Mouse (Mus musculus): ENCODE data around the gene Dcaf1.

Gene Dcaf1

GRCm38 (mm10) chr9:106821618-106822380 is at the start of gene Dcaf1:
Gene Dcaf1 (plus strand): TSS chr9:106821874.
- peak; percentile 99 for DNase-seq (ENCODE audit: low read depth, low spot score)

GRCm38 (mm10) chr9:106776116-106776515 is 45.6 kb upstream of the Dcaf1 start:
- DNase-seq (ENCODE audit: low read depth, low spot score) = no peak

GRCm38 (mm10) chr9:106777423-106777822 is 44.3 kb upstream of the Dcaf1 start:
- no peak for DNase-seq (ENCODE audit: low read depth, low spot score)

- no peak for DNase-seq (ENCODE audit: low read depth, low spot score)
Observed at GRCm38 (mm10) chr9:106778319-106778718, 43.4 kb upstream of the Dcaf1 start.

GRCm38 (mm10) chr9:106780086-106780485 is 41.6 kb upstream of the Dcaf1 start:
- DNase-seq (ENCODE audit: low read depth, low spot score) = no peak

GRCm38 (mm10) chr9:106783554-106783953 is 38.1 kb upstream of the Dcaf1 start:
- no peak for DNase-seq (ENCODE audit: low read depth, low spot score)

GRCm38 (mm10) chr9:106785206-106785605 is 36.5 kb upstream of the Dcaf1 start:
- no peak for DNase-seq (ENCODE audit: low read depth, low spot score)

GRCm38 (mm10) chr9:106787979-106788811 is 33.5 kb upstream of the Dcaf1 start:
- DNase-seq (ENCODE audit: low read depth, low spot score) = no peak

- peak; percentile 77 for DNase-seq (ENCODE audit: low read depth, low spot score)
Observed at GRCm38 (mm10) chr9:106788812-106789321, 32.8 kb upstream of the Dcaf1 start, which contains the start of gene Rad54l2. Gene Rad54l2 (minus strand): TSS chr9:106789194.

GRCm38 (mm10) chr9:106789363-106789762 is 32.3 kb upstream of the Dcaf1 start:
- no peak for DNase-seq (ENCODE audit: low read depth, low spot score)

- no peak for DNase-seq (ENCODE audit: low read depth, low spot score)
Observed at GRCm38 (mm10) chr9:106790831-106791230, 30.8 kb upstream of the Dcaf1 start.

- DNase-seq (ENCODE audit: low read depth, low spot score) = no peak
Observed at GRCm38 (mm10) chr9:106806503-106806902, 15.2 kb upstream of the Dcaf1 start.

- DNase-seq (ENCODE audit: low read depth, low spot score) = no peak
Observed at GRCm38 (mm10) chr9:106818191-106818590, 3.5 kb upstream of the Dcaf1 start.

GRCm38 (mm10) chr9:106819201-106819600 is 2.5 kb upstream of the Dcaf1 start:
- DNase-seq (ENCODE audit: low read depth, low spot score) = no peak

GRCm38 (mm10) chr9:106821050-106821617 is 540 bp upstream of the Dcaf1 start:
- DNase-seq (ENCODE audit: low read depth, low spot score) = no peak

- DNase-seq (ENCODE audit: low read depth, low spot score) = peak; percentile 77
Observed at GRCm38 (mm10) chr9:106822381-106823104, 869 bp downstream of the Dcaf1 start.

- DNase-seq (ENCODE audit: low read depth, low spot score) = no peak
Observed at GRCm38 (mm10) chr9:106840569-106840968, 18.9 kb downstream of the Dcaf1 start.

GRCm38 (mm10) chr9:106842800-106843199 is 21.1 kb downstream of the Dcaf1 start:
- no peak for DNase-seq (ENCODE audit: low read depth, low spot score)

- DNase-seq (ENCODE audit: low read depth, low spot score) = no peak
Observed at GRCm38 (mm10) chr9:106856664-106857063, 35.0 kb downstream of the Dcaf1 start.

GRCm38 (mm10) chr9:106858036-106858435 is 36.4 kb downstream of the Dcaf1 start:
- no peak for DNase-seq (ENCODE audit: low read depth, low spot score)

GRCm38 (mm10) chr9:106874216-106874615 is 52.5 kb downstream of the Dcaf1 start:
- DNase-seq (ENCODE audit: low read depth, low spot score) = no peak
